Mouse (Mus musculus): ENCODE data around the gene Crip2. TPM values are rescaled to one million over a fixed set of nuclear protein-coding genes. Genes with fewer than 3 reads are reported as not detected.

Crip2 gene
- polyA plus RNA-seq, 1 experiment from 2014 or later, result 112 TPM

DNA sequence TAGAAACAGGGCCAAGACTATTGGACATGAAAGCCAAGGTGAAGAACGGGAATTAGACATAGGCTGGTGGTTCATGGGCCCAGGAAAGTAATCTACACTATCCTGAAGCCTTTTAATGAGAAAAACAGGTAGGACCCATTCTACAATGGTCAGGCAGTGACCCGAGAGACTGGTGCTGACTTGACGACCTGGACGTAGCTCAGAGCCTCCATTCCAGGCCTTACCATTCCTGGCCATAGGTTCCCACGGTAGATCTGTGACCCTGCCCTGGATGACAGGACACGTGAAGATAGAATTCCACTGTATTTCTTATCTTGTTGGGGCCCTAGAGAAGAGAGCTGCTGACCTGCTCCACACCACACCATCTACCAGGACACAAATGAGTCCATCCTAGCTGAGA, 1.7 kb upstream of the Crip2 start:
- peaks cover 23% of the 10 kb centered on the region for H3K36me3 ChIP-seq (ENCODE audit: control insufficient read depth, insufficient read depth, low read length)
- TF ChIP-seq CTCF (IDR thresholded peaks at IDR 0.05; ENCODE audit: low read depth) (no peak), EP300 (optimal IDR thresholded peaks at IDR 0.05) (no peak)

DNA sequence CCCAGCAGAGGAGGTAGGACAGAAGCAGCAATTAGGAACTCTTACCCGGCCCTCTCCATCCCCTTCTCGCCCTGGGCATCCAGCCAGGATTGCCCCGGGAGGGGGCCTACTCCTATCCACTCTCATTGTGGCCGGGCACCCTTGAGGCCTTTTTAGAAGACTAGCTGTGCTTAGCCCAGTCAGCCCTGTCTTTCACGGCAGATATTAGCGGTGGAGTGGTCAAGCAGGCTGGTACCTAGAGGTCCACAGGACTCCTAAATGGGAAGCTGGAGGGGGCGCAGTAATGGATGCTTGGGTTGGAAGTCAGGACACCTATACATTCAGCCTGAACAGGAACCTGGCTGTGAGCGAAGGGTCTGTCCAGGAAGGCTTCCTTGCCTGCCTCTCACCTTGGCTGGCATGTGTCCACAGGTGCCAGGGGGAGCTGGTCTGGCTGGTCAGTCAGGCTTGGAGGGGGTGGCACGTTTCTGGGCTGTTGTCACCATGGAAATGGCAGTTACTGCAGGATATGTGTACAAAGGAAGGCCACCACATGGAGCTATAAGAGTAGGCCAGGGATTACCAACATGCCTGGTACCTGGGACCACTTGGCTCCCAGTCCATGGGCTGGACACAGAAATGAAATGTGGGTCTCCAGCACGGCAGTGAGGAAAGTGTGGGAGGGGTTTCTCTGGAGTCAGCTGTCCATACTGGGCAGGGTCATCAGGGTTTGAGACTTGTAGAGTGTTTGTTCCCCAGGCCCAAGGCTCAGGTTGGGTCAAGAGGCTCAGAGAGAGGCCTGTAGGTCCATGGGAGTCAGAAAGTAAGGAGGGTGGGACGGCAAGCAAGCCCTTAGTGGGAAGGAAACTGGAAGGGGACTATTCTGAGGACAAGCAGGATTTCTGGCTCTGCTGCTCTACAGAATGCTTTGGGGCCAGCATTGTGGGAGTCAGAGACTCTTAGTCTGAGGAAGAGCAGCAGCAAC, 853 bp upstream of the Crip2 start:
- Histone ChIP-seq H3K27me3 (ENCODE audit: control insufficient read depth, insufficient read depth, low read length) (no peaks in the 10 kb centered on the region), H3K36me3 (ENCODE audit: control insufficient read depth, insufficient read depth, low read length) (peaks cover 21% of the 10 kb centered on the region), H3K4me3 (ENCODE audit: low read depth, low read length) (peak overlapping the region; percentile 55), H3K27ac (replicated peaks) (no peak overlapping the region), H3K4me2 (replicated peaks; ENCODE audit: low read depth) (peak overlapping the region; percentile 78), H3K4me1 (replicated peaks; ENCODE audit: control insufficient read depth, insufficient read depth) (peaks cover 3% of the 10 kb centered on the region; the same call in 1 of the 2 replicates), H3K9ac (ENCODE audit: low read length) (no peak overlapping the region), H3K9me3 (ENCODE audit: control insufficient read depth, low read length) (no peaks in the 10 kb centered on the region)
- TF ChIP-seq CTCF (IDR thresholded peaks at IDR 0.05; ENCODE audit: low read depth), result no peak
- TF ChIP-seq EP300 (optimal IDR thresholded peaks at IDR 0.05), result no peak
- ATAC-seq (ENCODE audit: low FRiP score, low TSS enrichment), result no peak
- peak; percentile 47 for DNase-seq (ENCODE audit: low spot score)
- WGBS, result 44% methylated on average over 11 of the region's 11 CpGs

More for the DNA sequence above, 1.7 kb upstream of the Crip2 start:
- H3K9me3 ChIP-seq (ENCODE audit: control insufficient read depth, low read length), result no peaks in the 10 kb centered on the region
- 82% methylated on average over 6 of the region's 6 CpGs for WGBS
- no peak for ATAC-seq (ENCODE audit: low FRiP score, low TSS enrichment)
- H3K27me3 ChIP-seq (ENCODE audit: control insufficient read depth, insufficient read depth, low read length), result no peaks in the 10 kb centered on the region
- DNase-seq (ENCODE audit: low spot score), result no peak
- H3K4me3 ChIP-seq (ENCODE audit: low read depth, low read length), result no peak overlapping the region
- no peak overlapping the region for H3K9ac ChIP-seq (ENCODE audit: low read length)
- no peak overlapping the region for H3K4me2 ChIP-seq (replicated peaks; ENCODE audit: low read depth)
- H3K27ac ChIP-seq (replicated peaks), result no peak overlapping the region
- H3K4me1 ChIP-seq (replicated peaks; ENCODE audit: control insufficient read depth, insufficient read depth), result peaks cover 6% of the 10 kb centered on the region; the same call in 1 of the 2 replicates

DNA sequence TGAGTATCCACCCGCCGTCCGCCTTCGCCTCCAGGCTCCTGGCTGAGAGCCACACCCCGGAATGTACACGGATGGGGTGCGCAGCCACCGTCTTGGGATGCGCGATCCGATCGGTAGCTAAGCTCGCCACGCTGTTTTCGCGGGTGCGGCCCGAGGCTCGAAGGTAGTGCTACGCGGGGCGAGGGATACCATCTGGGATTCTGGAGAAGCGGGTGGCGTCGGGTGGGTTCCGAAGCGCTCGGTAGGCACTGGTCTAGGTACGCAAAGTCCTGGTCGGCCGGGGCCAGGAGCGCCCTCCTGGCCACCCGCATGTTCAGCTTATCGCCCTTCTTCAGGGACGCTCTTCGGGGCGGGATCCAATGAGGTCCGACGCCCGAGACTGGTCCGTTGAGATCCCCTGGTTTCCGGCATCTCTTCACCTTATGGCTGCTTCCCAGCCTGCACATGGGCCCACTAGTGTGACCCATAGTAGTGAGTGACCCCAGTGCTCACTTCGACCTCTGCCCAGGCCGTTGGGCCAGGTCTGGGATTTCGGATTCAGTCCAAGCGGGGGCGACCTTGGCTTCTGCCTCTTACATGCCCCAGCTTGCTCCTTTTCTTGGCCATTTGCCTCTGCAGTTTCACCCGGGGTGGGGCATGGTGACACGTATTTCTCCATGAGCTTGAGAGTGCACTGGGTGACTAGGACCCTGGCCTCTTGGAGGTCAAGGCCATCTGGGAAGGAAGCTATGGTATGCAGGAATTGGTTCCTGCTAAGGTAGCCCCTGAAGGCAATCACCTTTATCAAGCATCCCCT, 778 bp downstream of the Crip2 start:
- ATAC-seq (ENCODE audit: low FRiP score, low TSS enrichment), result no peak
- Histone ChIP-seq H3K27ac (replicated peaks) (peak overlapping the region; percentile 82), H3K9me3 (ENCODE audit: control insufficient read depth, low read length) (no peaks in the 10 kb centered on the region), H3K4me1 (replicated peaks; ENCODE audit: control insufficient read depth, insufficient read depth) (peaks cover 3% of the 10 kb centered on the region; the same call in 1 of the 2 replicates), H3K4me2 (replicated peaks; ENCODE audit: low read depth) (peak overlapping the region; percentile 78), H3K4me3 (ENCODE audit: low read depth, low read length) (peak overlapping the region; percentile 55), H3K9ac (ENCODE audit: low read length) (peak overlapping the region; percentile 61), H3K36me3 (ENCODE audit: control insufficient read depth, insufficient read depth, low read length) (peaks cover 11% of the 10 kb centered on the region), H3K27me3 (ENCODE audit: control insufficient read depth, insufficient read depth, low read length) (no peaks in the 10 kb centered on the region)
- no peak for TF ChIP-seq EP300 (optimal IDR thresholded peaks at IDR 0.05)
- TF ChIP-seq CTCF (IDR thresholded peaks at IDR 0.05; ENCODE audit: low read depth), result no peak
- WGBS, result 3% methylated on average over 47 of the region's 49 CpGs
- DNase-seq (ENCODE audit: low spot score), result no peak

DNA sequence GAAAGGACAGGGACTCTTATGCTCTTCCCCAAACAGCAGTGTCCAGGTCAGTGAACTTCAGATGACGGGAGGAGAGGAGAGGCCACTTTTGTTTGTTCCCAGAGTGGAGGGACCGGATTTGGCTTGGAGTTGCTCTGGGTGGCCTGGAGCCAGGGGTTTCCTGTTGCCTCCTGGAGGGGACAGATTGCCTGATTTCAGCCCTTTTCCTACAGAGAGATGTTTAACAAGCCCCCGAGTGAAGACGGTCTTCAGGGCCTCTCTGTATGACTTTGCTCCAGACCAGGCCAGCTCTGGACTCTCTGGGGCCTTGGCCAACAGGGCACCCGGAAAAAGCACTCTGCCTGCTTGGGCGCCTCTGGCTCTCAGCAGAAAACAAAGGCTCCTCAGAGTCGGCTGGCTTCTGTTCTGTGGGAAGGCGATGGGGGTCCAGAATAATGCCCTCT, 1.5 kb downstream of the Crip2 start:
- Histone ChIP-seq H3K4me1 (replicated peaks; ENCODE audit: control insufficient read depth, insufficient read depth) (peaks cover 7% of the 10 kb centered on the region), H3K9me3 (ENCODE audit: control insufficient read depth, low read length) (no peaks in the 10 kb centered on the region), H3K27ac (replicated peaks) (peak overlapping the region; percentile 82), H3K36me3 (ENCODE audit: control insufficient read depth, insufficient read depth, low read length) (0 out of 2 replicates have a peak, but pooled peaks cover 4% of the 10 kb centered on the region), H3K9ac (ENCODE audit: low read length) (peak overlapping the region; percentile 61), H3K4me2 (replicated peaks; ENCODE audit: low read depth) (peak overlapping the region; percentile 78), H3K27me3 (ENCODE audit: control insufficient read depth, insufficient read depth, low read length) (no peaks in the 10 kb centered on the region), H3K4me3 (ENCODE audit: low read depth, low read length) (peak overlapping the region; percentile 55)
- 44% methylated on average over 8 of the region's 8 CpGs for WGBS
- TF ChIP-seq CTCF (IDR thresholded peaks at IDR 0.05; ENCODE audit: low read depth), result no peak
- no peak for TF ChIP-seq EP300 (optimal IDR thresholded peaks at IDR 0.05)
- no peak for DNase-seq (ENCODE audit: low spot score)
- ATAC-seq (ENCODE audit: low FRiP score, low TSS enrichment), result no peak

DNA sequence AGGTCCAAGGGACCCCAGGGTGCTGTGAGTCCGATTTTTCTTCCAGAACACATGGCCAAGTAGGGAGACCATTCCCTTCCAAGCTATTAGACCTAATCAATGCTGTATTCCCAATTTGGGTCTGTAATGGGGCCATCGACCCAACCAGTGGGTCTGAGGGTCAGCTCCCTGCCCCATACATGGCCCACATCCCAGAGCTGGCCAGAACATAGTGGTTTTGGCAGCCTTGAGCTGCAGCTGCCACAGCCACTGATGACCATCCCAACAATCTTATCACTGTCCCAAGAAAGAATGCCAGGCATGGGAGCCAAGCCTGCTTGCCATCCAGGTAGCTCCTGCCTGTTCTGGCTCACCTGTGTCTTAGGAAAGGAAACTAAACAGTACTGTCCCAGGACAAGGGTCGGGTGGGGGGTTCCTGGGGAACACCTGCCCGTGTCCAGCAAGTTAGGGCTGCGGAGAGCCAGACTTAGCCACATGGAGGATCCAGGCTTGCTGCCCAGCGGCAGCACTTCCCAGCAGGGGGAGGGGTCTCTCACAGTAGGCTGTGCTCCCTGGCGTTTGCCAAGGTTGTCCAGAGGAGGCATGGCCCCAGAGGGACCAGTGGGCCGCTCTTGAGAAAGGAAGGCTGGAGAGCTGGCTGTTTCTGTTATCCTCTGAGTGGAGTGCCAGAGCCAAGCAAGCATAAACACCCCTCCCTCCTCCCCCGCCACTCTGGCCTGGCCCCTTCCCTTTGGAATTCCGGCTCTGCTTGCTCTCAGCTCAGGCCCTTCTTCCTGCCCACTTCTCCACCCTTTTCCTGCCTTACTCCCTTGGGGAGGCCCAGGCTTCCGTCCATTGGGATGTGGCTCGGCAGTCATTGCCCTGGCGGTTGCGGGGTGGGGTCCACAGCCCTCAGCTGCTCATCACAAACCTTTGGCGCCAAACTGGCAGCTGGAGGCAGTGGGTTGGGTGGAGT, 2.3 kb downstream of the Crip2 start:
- DNase-seq (ENCODE audit: low spot score) (peak; percentile 70), ATAC-seq (ENCODE audit: low FRiP score, low TSS enrichment) (peak; percentile 33; the same call in 1 of the 2 replicates)
- H3K9me3 ChIP-seq (ENCODE audit: control insufficient read depth, low read length), result no peaks in the 10 kb centered on the region
- H3K4me3 ChIP-seq (ENCODE audit: low read depth, low read length), result peak overlapping the region; percentile 55
- TF ChIP-seq CTCF (IDR thresholded peaks at IDR 0.05; ENCODE audit: low read depth) (peak; percentile 27; the same call in 1 of the 2 replicates), EP300 (optimal IDR thresholded peaks at IDR 0.05) (no peak)
- 13% methylated on average over 15 of the region's 15 CpGs for WGBS
- no peaks in the 10 kb centered on the region for H3K36me3 ChIP-seq (ENCODE audit: control insufficient read depth, insufficient read depth, low read length)
- H3K27me3 ChIP-seq (ENCODE audit: control insufficient read depth, insufficient read depth, low read length), result no peaks in the 10 kb centered on the region
- peaks cover 7% of the 10 kb centered on the region for H3K4me1 ChIP-seq (replicated peaks; ENCODE audit: control insufficient read depth, insufficient read depth)
- peak overlapping the region; percentile 48 for H3K9ac ChIP-seq (ENCODE audit: low read length)
- peak overlapping the region; percentile 78 for H3K4me2 ChIP-seq (replicated peaks; ENCODE audit: low read depth)
- peak overlapping the region; percentile 82 for H3K27ac ChIP-seq (replicated peaks)
